Mouse (Mus musculus) CD4-positive, CD25-positive, alpha-beta regulatory T cell, adult 2 months (primary cell): ENCODE data around the gene Ghrhr.

ENCODE experiments used
- DNase-seq: peaks from one replicate; pipeline ENCODE4 v3.0.0-alpha.2; 2012; ENCODE audit warnings: low read depth, low spot score

Ghrhr gene

DNA sequence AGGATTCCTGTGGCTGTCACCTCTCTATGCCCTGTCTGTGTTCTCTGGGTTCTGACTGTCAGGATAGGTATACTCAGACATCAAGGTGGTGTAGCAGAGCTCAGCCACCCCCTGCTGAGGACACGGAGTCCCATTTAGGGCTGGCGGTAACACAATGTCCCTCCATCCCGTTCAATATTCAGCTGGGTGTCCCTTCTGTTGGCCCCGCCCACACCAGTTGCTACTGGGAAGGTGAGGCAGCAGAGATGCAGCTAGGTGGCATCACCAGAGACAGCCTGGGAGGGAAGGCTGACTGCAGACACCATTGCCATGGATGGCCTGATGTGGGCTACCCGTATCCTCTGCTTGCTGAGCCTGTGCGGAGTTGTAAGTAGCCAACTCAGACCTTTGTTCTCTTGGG is at the start of gene Ghrhr:
Gene Ghrhr (plus strand): TSS at position 220 of the 400 bp plus-strand sequence.
- no peak for DNase-seq

DNA sequence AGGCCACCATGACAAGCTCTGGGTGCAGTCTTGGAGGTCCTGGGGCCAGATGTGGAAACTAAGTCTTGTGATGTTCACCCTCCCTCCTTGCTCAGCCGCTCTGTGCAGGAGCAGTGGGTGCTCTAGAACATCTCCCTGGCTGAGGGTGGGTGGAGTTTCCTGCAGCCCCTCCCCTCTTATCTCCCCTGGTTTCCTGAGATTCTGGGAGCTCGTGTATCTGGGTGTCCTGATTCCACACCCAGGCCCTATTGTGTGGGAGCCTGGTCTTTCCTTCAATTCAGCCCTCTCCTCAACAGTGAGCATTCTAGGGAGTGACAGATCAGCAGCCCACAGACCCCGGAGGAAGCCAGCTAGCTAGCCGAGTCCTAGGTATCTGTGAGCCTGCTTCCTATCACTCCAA is 49.8 kb upstream of the Ghrhr start:
- DNase-seq, result no peak

- no peak for DNase-seq
Observed at GRCm38 (mm10) chr6:55327326-55327725, 48.8 kb upstream of the Ghrhr start.

- no peak for DNase-seq
Observed at GRCm38 (mm10) chr6:55328179-55328578, 47.9 kb upstream of the Ghrhr start.

- DNase-seq, result no peak
Observed at GRCm38 (mm10) chr6:55331315-55331714, 44.8 kb upstream of the Ghrhr start.

DNA sequence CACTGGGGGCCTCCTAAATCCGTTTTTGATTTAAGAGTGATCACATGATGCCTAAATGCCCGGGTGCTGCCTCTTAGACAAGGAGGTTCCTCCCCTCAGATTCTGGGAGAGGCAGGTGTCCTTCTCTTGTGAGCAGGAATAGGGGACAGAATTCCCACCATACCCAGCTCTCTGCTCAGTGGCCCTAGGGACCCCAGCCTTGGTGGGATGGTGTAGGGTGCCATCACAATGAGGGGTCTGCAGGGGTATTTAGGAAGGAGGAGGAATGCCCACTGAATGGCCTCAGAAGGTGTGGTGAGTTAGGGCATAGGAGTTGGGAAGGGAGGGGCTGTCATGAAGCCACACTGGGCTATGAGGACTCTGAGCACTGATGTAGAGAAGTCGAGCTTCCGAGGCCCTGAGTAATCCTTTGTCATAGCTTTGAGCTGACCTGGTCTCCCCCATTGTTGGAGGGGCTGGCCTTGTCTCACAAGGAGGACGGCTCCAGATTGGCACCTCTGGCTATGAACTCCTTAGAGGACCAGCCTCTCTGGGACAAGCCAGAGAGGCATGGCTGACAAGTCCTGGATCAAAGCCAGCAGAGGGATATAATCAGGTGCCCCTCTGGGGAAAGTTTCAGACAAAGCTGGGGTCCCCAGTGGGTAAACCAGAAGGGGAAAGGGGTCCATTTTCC is 43.9 kb upstream of the Ghrhr start:
- DNase-seq, result no peak

GRCm38 (mm10) chr6:55332773-55333109 is 43.4 kb upstream of the Ghrhr start:
- no peak for DNase-seq

DNA sequence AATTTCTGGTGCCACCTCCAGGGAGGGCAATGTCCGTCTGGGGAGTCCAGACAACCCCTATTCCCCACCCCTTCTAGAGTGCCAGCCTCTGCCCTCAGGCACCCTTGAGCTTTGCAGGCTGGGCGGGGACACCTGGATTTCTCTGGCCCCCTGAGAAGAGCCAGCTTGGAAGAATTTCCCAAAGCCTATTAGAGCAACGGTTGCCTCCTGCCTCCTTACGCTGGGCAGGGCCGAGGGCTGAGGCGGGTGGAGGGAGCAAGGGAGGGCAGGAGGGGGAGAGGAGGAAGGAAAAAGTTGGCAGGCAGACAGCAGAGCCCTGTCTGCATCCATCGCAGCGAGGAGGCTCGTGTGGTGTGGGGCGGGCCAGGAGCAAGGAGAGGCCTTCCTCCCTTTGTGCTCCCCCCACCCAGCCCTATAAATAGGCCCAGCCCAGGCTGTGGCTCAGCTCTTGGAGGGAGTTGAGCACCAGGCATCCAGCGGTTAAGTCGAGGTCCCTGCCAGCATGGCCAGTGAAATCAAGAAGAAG is 40.0 kb upstream of the Ghrhr start, which contains the start of gene Aqp1:
Gene Aqp1 (plus strand): TSS at position 444 of the 526 bp plus-strand sequence.
- DNase-seq, result no peak

DNA sequence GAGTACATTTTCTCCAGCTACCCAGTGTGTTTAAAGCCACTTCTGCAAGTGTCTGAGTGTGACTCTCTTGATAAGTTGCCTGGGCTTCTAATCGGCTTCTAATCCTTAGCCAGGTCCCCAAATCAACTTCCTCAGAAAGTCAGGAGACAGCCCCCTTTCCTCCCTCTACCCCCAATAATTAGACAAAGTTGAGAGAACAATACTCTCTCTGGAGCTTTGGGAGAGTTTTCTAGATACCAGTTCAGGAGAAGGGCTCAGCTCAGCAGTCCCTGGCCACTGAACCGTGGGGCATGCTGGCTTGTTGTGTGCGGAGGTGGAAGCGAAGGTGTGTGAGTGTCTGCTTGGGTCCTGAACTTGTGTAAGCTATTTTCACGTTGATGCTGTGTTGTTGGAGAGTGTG is 38.9 kb upstream of the Ghrhr start:
- DNase-seq, result no peak

DNA sequence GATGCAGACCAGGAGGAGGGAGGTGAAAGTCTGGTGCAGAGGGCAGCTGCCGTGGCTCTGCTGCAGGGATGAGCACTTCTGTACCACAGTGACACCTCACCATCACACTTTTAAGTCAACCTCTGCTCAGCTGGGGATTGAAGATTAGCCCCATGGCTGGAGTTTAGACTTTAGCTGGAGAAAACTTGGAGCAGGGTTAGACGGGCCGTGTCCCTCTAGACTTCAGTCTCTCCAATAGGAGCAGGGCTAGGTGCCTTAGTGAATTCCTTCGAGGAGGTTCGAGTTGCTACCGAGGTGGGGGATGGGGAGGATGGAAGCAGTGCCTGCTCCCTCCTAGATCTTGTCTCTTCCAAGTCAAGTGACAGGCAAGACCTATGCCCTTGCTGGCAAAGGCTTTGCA is 38.0 kb upstream of the Ghrhr start:
- DNase-seq, result no peak

DNA sequence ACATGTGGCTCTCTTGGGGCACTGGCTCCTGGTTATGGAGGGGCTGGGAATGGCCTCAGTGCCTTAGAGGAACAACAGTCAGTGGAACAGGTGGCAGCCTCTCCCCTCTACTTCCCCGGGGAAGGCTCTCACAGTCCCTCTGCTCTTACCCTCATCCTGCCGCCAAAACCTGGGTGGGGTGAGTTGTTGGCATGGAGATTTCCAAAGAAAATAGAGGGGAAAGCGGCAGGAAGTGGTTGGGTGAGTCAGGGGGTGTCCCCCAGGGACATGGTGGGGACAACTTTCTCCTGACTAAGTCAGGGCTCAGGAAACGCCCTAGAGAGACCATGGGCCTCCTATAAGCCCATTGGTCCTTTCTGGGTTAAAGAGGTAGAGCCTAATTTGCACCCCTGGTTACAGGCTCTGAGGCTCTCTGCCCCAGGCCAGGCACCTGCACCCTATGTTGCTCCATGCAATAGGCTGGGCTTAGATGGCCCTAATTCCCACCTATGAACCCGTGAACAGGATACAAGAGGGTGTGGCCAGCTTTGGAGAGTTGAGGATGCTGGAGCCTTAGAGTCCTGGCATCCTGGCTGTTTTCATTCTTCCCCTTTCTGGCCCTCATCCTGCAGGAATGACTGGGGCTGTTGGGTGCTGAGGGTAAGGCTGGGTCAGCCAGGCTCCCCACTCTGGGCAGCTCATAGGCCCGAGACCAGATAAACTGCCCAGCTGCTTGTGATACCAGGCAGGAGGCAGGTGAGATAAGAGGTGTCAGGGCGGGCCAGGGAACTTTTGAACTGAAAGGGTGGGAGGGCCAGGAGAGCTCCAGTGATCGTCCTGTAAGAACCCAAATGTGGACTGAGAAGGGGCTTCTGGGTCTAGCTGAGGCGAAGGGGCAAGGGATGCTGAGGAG is 36.9 kb upstream of the Ghrhr start:
- DNase-seq, result no peak

DNA sequence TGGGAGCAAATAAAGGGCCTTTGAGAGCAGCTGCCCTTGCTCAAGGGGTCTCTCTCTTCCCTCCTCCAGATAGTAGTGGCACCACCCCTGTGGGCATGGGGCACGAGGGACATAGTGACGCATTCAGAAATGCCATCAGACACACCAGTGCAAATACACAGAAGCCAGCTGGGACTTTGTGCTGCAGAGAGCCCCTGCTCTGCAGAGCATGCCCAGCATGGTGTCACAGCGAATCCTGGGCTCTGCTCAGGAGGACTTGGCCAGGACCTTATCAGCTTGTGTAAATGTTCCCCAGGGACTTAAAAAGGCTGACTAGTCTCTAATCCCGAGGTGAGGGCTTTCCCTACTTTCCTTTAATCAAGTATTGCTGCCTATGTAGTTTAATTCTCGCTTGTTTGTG is 34.4 kb upstream of the Ghrhr start:
- DNase-seq, result no peak

DNA sequence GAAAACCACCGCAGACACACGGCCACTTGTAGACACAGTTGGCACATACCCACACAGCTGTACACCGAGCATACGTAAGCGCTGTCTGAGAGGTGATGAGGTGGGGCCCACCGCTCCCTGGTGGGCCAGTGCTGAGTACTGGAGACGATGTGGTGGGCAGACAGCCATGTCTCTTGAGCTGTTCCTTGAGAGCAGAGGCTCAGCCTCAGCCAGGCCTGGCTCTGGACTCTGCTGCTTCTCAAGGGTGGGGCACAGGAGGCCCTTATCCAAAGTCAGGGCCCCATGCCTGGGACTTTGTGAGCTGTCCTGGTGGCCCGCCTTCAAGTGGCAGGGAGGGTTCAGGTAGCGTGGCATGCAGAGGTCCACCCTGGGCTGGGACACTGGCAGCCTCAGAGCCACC is 33.8 kb upstream of the Ghrhr start:
- no peak for DNase-seq

DNA sequence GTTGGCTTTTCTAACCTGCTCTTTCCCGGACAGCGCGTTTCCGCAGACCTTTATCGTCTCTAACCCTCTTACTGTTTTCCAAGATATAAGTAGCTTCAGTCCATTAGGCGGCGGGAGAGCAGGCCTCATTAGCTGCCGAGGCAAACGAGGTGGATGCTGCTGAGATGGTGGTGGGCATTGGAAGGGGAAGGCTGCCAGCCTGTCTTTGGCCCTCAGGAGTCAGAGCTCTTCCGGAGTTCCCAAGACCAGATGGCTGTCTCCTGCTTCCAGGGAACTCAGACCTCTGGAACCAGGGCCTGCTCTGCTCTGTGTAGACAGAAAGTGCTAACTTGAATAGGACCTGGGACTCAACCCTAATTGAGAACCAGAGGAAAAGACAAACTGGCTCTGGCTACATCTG is 32.6 kb upstream of the Ghrhr start:
- DNase-seq, result no peak

- no peak for DNase-seq
Observed at GRCm38 (mm10) chr6:55344291-55345016, 31.6 kb upstream of the Ghrhr start.

- DNase-seq, result no peak
Observed at GRCm38 (mm10) chr6:55345264-55345663, 30.8 kb upstream of the Ghrhr start.

DNA sequence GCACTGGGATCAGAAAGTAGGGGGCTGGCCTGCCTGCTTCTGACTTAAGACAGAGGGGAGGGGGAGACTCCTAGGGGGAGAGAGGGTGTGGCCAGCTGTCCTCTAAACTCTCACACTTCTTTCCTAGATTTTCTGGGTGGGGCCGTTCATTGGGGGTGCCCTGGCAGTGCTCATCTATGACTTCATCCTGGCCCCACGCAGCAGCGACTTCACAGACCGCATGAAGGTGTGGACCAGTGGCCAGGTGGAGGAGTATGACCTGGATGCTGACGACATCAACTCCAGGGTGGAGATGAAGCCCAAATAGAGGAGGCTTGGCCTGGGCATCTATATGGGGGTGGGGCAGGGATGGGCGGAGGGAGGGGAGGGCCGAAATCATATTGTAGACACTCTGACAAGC is 29.6 kb upstream of the Ghrhr start:
- DNase-seq, result no peak

- no peak for DNase-seq
Observed at GRCm38 (mm10) chr6:55347711-55348571, 28.2 kb upstream of the Ghrhr start.

DNA sequence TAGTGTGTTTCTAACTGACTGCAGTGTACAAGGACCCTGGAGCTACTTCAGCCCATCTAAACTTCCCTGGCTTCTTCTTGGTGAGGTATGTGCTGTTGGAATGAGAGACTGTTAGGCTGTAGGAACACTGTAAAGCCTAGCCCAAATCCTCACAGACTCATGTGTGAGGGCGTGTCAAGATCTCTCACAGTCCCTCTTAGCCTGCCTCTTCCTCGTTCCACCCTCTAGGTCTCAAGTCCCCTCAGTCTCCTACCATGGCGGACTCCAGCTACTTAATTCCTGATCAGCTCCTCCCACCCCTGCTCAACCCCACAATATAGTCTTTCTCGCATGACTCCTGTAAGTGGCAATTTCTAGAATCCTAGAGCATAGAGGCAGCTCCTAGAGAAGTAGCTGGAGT is 26.9 kb upstream of the Ghrhr start:
- no peak for DNase-seq

GRCm38 (mm10) chr6:55350383-55350952 is 25.6 kb upstream of the Ghrhr start:
- no peak for DNase-seq

DNA sequence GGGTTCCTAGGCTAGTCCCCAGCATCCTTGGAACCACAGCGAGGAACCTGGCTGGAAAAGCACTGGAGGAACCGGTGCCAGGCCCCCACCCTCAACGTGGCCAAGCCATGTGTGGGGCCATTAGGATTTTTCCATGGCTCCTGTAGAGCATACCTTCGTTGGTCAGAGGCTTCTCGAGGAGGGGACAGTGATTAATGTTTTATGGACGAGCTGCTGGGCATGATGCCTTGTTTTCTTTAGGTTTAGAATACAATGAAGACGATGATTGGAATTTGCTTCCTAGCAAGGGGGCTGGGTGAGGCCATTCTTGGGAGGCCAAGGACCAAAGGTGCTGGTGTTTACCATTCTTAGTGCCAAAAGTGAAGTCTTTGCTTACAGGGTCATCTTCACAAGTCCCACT is 24.4 kb upstream of the Ghrhr start:
- no peak for DNase-seq
